ENCODE assay signal across 18 mouse cellular contexts in the genomic region with DNA sequence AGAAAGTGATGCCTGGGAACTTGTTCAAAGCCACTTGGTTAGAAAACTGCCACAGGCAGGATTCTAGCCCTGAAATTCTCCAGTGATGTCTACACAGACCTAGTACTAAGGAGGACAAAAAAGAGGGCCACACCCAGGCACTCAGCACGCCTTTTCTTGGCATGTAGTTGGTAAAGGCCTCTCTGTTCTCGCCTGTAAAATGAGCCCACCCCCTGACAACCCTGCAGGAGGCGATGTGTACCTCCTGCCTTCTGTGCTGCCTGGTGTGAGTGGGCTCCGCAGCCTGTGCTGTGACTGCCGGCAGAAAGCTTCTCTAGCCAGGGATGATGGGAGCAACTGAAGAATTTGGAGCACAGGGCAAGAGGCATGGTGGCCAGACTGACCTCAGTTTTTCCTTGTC. TPM values are rescaled to one million over a fixed set of nuclear protein-coding genes. Genes with fewer than 3 reads are reported as not detected.
A peak's percentile ranks its signal among the peaks of the same experiment; 100 is the strongest.
DNase-seq lines count a peak whose midpoint lies in the region; ATAC-seq and TF ChIP-seq lines count a peak whose summit lies in the region.
"Had no signal": no experiment of that assay in that cellular context is flagged by ENCODE, and none has a peak within 500 bp of the region (broad histone marks: within the 10 kb centered on the region; RNA-seq: fewer than 3 reads in every experiment).

No protein-coding gene starts in this region.

- 44% methylated on average over 5 of the region's 5 CpGs for WGBS in lung, postnatal 0 days

- TF ChIP-seq CTCF in lung, postnatal 0 days (IDR thresholded peaks at IDR 0.05): peak; percentile 23
- peak; percentile 33 for TF ChIP-seq CTCF in layer of hippocampus, adult 2 months (conservative IDR thresholded peaks at IDR 0.05)

- peak; percentile 37 to 78 for DNase-seq in layer of hippocampus, adult 18-20 months (ENCODE audit: low spot score in 2 of 2)
- no peak for DNase-seq in layer of hippocampus, postnatal 10 days (ENCODE audit: low spot score in 2 of 2)
- DNase-seq in lung, postnatal 0 days (ENCODE audit: low spot score): peak; percentile 33
- DNase-seq in lung, postnatal 25 days (ENCODE audit: low spot score): no peak
- peak; percentile 56 to 61 for DNase-seq in layer of hippocampus, adult 2 months (ENCODE audit: low spot score in 2 of 2)
- DNase-seq in lung, postnatal 36 days: peak; percentile 42
- no peak for DNase-seq in c-Kit-positive CD71-positive TER-119-positive erythroid progenitor cells, embryonic 14.5 days (ENCODE audit: low spot score)
- DNase-seq: adrenal gland, adult 2 months; forebrain, postnatal 0 days; kidney, adult 9 months had no signal

- no peaks in the 10 kb centered on the region for H3K27me3 ChIP-seq in lung, postnatal 0 days (replicated peaks; ENCODE audit: insufficient read depth, low read length)
- H3K27me3 ChIP-seq: Patski had no signal

- no peak overlapping the region for H3K4me3 ChIP-seq in lung, postnatal 0 days (ENCODE audit: low read depth, low read length)
- H3K4me3 ChIP-seq in layer of hippocampus, adult 2 months: no peak overlapping the region

- no peak for TF ChIP-seq EP300 in lung, postnatal 0 days (IDR thresholded peaks at IDR 0.05)

- no peak overlapping the region for H3K4me2 ChIP-seq in lung, postnatal 0 days (replicated peaks; ENCODE audit: low read depth, low read length)

- H3K9me3 ChIP-seq in lung, postnatal 0 days (ENCODE audit: low read length): no peaks in the 10 kb centered on the region

- no peak overlapping the region for H3K9ac ChIP-seq in lung, postnatal 0 days (replicated peaks; ENCODE audit: low read depth)
- H3K9ac ChIP-seq: forebrain, postnatal 0 days had no signal

- no peaks in the 10 kb centered on the region for H3K36me3 ChIP-seq in lung, postnatal 0 days (ENCODE audit: insufficient read depth, low read length)

- 0 out of 2 replicates have a peak, but pooled peaks have one; percentile 8 for ATAC-seq in lung, postnatal 0 days
- ATAC-seq: forebrain, postnatal 0 days; hindbrain, embryonic 16.5 days; Patski had no signal

- no peaks in the 10 kb centered on the region; the same call in 1 of the 2 replicates for H3K4me1 ChIP-seq in lung, postnatal 0 days (ENCODE audit: insufficient read depth, low read depth, low read length)

- H3K27ac ChIP-seq in lung, postnatal 0 days (ENCODE audit: low read length): no peak overlapping the region
- H3K27ac ChIP-seq in layer of hippocampus, adult 2 months: peak overlapping the region; percentile 69

RNA-seq across cellular contexts. Expression of gene Lbp, which starts 2.0 kb away (rescaled TPM):
- total RNA-seq in layer of hippocampus, adult 18-20 months (2021): 1 to 10 TPM in 1 of 2 experiments, under 1 TPM in 1; 0.86 to 2.8 TPM
- total RNA-seq in layer of hippocampus, postnatal 10 days (2021): 1 to 10 TPM; 2.6 to 4.3 TPM
- polyA plus RNA-seq in lung, postnatal 0 days (2015; fragmentation: Nextera tagmentation; extraction: Ambion mirVana): 42.1 and 56.8 TPM in 2 replicates
- total RNA-seq in layer of hippocampus, adult 2 months (2021): 1 to 10 TPM; 1.4 to 1.8 TPM

RNA-seq across cellular contexts. Expression of gene Bpi, which starts 50.4 kb away (rescaled TPM):
- not detected for total RNA-seq in layer of hippocampus, adult 18-20 months (2021)
- not detected for total RNA-seq in layer of hippocampus, postnatal 10 days (2021)
- polyA plus RNA-seq in lung, postnatal 0 days (2015; fragmentation: Nextera tagmentation; extraction: Ambion mirVana): not detected in 2 replicates
- total RNA-seq in layer of hippocampus, adult 2 months (2021): not detected
- total RNA-seq: adrenal gland, adult 2 months; forebrain, postnatal 0 days; granulocyte monocyte progenitor cell, adult 5-6 weeks; heart, postnatal 10 days; left cerebral cortex, postnatal 25 days; megakaryocyte, adult 5-6 weeks; monocyte, adult 5-6 weeks; neutrophil, adult 5-6 weeks had no signal
- polyA plus RNA-seq: adrenal gland, adult 2 months; forebrain, postnatal 0 days; hindbrain, embryonic 16.5 days had no signal

Comparison
In these comparisons a context has a peak if more than half of its experiments do, and no peak if none do; other contexts are left out.
1. DNase-seq: peak in layer of hippocampus, adult 18-20 months (2 of 2), lung, postnatal 0 days (single experiment), layer of hippocampus, adult 2 months (2 of 2) and lung, postnatal 36 days (single experiment); none in layer of hippocampus, postnatal 10 days (0 of 2), lung, postnatal 25 days (single experiment) and c-Kit-positive CD71-positive TER-119-positive erythroid progenitor cells, embryonic 14.5 days (single experiment).